Mouse (Mus musculus): ENCODE data around the gene Hoxa5. TPM values are rescaled to one million over a fixed set of nuclear protein-coding genes. Genes with fewer than 3 reads are reported as not detected.

The Hoxa5 gene
- polyA plus RNA-seq, 1 experiment from 2014 or later, result 14.8 TPM

DNA sequence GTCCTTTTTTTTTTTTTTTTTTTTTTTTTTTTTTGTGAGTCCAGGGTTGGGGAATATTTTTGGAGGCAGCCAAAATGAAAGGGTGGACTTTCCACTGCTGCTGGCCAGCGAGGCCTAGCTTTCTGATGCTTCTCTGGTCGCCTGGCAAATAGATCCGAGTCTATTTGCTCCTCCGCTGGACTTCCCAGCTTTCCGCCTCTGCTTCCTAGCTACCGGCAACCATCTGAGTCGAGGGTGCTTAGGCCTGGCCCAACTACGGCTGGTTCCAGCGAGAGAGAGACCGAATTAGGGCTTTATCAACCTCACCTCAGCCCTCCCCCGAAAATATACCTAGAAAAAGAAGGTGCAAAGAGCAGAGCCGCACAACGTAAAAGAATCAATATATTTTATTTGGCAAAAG, 18.3 kb upstream of the Hoxa5 start:
- Histone ChIP-seq H3K9me3 (ENCODE audit: control insufficient read depth) (no peaks in the 10 kb centered on the region), H3K9ac (ENCODE audit: low read depth, low read length) (no peak overlapping the region), H3K4me1 (replicated peaks; ENCODE audit: control insufficient read depth, insufficient read depth, low read length) (no peaks in the 10 kb centered on the region; the same call in 1 of the 2 replicates), H3K4me3 (ENCODE audit: low read depth, low read length) (no peak overlapping the region), H3K36me3 (ENCODE audit: control insufficient read depth, insufficient read depth) (no peaks in the 10 kb centered on the region), H3K4me2 (replicated peaks; ENCODE audit: low read depth) (peak overlapping the region; percentile 92; the same call in 1 of the 2 replicates), H3K27me3 (replicated peaks; ENCODE audit: control insufficient read depth, insufficient read depth, low read length) (peaks cover 95% of the 10 kb centered on the region), H3K27ac (ENCODE audit: low read depth, low read length) (no peak overlapping the region)
- 38% methylated on average over 13 of the region's 13 CpGs for WGBS
- TF ChIP-seq CTCF (IDR thresholded peaks at IDR 0.05; ENCODE audit: low read depth), result no peak
- no peak for ATAC-seq

GRCm38 (mm10) chr6:52221993-52222685, 17.8 kb upstream of the Hoxa5 start:
- TF ChIP-seq CTCF (IDR thresholded peaks at IDR 0.05; ENCODE audit: low read depth), result no peak
- no peaks in the 10 kb centered on the region for H3K36me3 ChIP-seq (ENCODE audit: control insufficient read depth, insufficient read depth)
- peaks cover 95% of the 10 kb centered on the region for H3K27me3 ChIP-seq (replicated peaks; ENCODE audit: control insufficient read depth, insufficient read depth, low read length)
- H3K9ac ChIP-seq (ENCODE audit: low read depth, low read length), result no peak overlapping the region
- no peaks in the 10 kb centered on the region; the same call in 1 of the 2 replicates for H3K4me1 ChIP-seq (replicated peaks; ENCODE audit: control insufficient read depth, insufficient read depth, low read length)
- H3K4me2 ChIP-seq (replicated peaks; ENCODE audit: low read depth), result peak overlapping the region; percentile 92
- peak overlapping the region; percentile 57 for H3K4me3 ChIP-seq (ENCODE audit: low read depth, low read length)
- H3K27ac ChIP-seq (ENCODE audit: low read depth, low read length), result no peak overlapping the region
- WGBS, result 22% methylated on average over 21 of the region's 21 CpGs
- ATAC-seq, result peak; percentile 6; the same call in 1 of the 2 replicates
- no peaks in the 10 kb centered on the region for H3K9me3 ChIP-seq (ENCODE audit: control insufficient read depth)

- H3K27me3 ChIP-seq (replicated peaks; ENCODE audit: control insufficient read depth, insufficient read depth, low read length), result peaks cover 95% of the 10 kb centered on the region
- peak within 1 kb of the TSS; percentile 57 for H3K4me3 ChIP-seq (ENCODE audit: low read depth, low read length)
- H3K36me3 ChIP-seq (ENCODE audit: control insufficient read depth, insufficient read depth), result no peaks in the 10 kb centered on the region
- H3K27ac ChIP-seq (ENCODE audit: low read depth, low read length), result peak within 1 kb of the TSS; percentile 15; the same call in 1 of the 2 replicates
- 2% methylated on average over 46 of the region's 46 CpGs for WGBS
- H3K9ac ChIP-seq (ENCODE audit: low read depth, low read length), result peak within 1 kb of the TSS; percentile 28; the same call in 1 of the 2 replicates
- no peaks in the 10 kb centered on the region for H3K9me3 ChIP-seq (ENCODE audit: control insufficient read depth)
- H3K4me1 ChIP-seq (replicated peaks; ENCODE audit: control insufficient read depth, insufficient read depth, low read length), result no peaks in the 10 kb centered on the region; the same call in 1 of the 2 replicates
- peak within 1 kb of the TSS; percentile 92 for H3K4me2 ChIP-seq (replicated peaks; ENCODE audit: low read depth)
- TF ChIP-seq CTCF (IDR thresholded peaks at IDR 0.05; ENCODE audit: low read depth), result peak; percentile 99
- ATAC-seq, result peak; percentile 40
Measured at GRCm38 (mm10) chr6:52221337-52221992, 17.1 kb upstream of the Hoxa5 start, which contains the start of gene Hoxa7. Hoxa7 (minus strand) TSS chr6:52221854.

GRCm38 (mm10) chr6:52220865-52221310, 16.5 kb upstream of the Hoxa5 start:
- no peak overlapping the region for H3K27ac ChIP-seq (ENCODE audit: low read depth, low read length)
- peak overlapping the region; percentile 57 for H3K4me3 ChIP-seq (ENCODE audit: low read depth, low read length)
- no peak for ATAC-seq
- TF ChIP-seq CTCF (IDR thresholded peaks at IDR 0.05; ENCODE audit: low read depth), result no peak
- no peaks in the 10 kb centered on the region; the same call in 1 of the 2 replicates for H3K4me1 ChIP-seq (replicated peaks; ENCODE audit: control insufficient read depth, insufficient read depth, low read length)
- WGBS, result 17% methylated on average over 12 of the region's 12 CpGs
- no peaks in the 10 kb centered on the region for H3K36me3 ChIP-seq (ENCODE audit: control insufficient read depth, insufficient read depth)
- peaks cover 95% of the 10 kb centered on the region for H3K27me3 ChIP-seq (replicated peaks; ENCODE audit: control insufficient read depth, insufficient read depth, low read length)
- H3K4me2 ChIP-seq (replicated peaks; ENCODE audit: low read depth), result peak overlapping the region; percentile 92
- H3K9me3 ChIP-seq (ENCODE audit: control insufficient read depth), result no peaks in the 10 kb centered on the region
- H3K9ac ChIP-seq (ENCODE audit: low read depth, low read length), result peak overlapping the region; percentile 28; the same call in 1 of the 2 replicates

- no peaks in the 10 kb centered on the region; the same call in 1 of the 2 replicates for H3K4me1 ChIP-seq (replicated peaks; ENCODE audit: control insufficient read depth, insufficient read depth, low read length)
- H3K9me3 ChIP-seq (ENCODE audit: control insufficient read depth), result no peaks in the 10 kb centered on the region
- ATAC-seq, result no peak
- peak overlapping the region; percentile 92; the same call in 1 of the 2 replicates for H3K4me2 ChIP-seq (replicated peaks; ENCODE audit: low read depth)
- no peak for TF ChIP-seq CTCF (IDR thresholded peaks at IDR 0.05; ENCODE audit: low read depth)
- H3K27ac ChIP-seq (ENCODE audit: low read depth, low read length), result no peak overlapping the region
- H3K4me3 ChIP-seq (ENCODE audit: low read depth, low read length), result no peak overlapping the region
- WGBS, result 38% methylated on average over 32 of the region's 32 CpGs
- no peaks in the 10 kb centered on the region for H3K36me3 ChIP-seq (ENCODE audit: control insufficient read depth, insufficient read depth)
- H3K9ac ChIP-seq (ENCODE audit: low read depth, low read length), result no peak overlapping the region
- H3K27me3 ChIP-seq (replicated peaks; ENCODE audit: control insufficient read depth, insufficient read depth, low read length), result peaks cover 95% of the 10 kb centered on the region
Measured at GRCm38 (mm10) chr6:52220003-52220864, 15.8 kb upstream of the Hoxa5 start.

Measured in intestine, postnatal 0 days (tissue).